Mouse (Mus musculus): ENCODE data around the gene Olfr102.
A peak's percentile ranks its signal among the peaks of the same experiment; 100 is the strongest.

Olfr102 gene

DNA sequence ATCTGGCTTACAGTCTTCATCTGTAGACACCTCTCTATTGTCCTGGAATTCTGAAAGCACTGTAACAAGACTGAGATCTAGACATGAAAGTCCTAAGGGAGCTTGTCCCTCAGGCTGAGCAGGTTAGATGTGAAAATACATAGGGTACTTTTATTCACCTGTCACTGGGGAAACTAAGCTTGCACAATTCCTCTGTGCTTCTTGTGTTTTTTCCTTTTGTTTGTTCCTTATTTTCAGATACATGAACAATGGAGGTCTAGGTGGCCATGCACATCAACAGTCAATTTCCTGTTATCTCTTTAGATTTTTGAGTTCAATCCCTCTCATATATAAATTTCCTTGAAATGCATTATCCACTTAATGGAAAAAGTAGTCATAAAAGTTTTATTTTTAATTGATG is at the start of gene Olfr102:
Gene Olfr102, minus strand, starts transcription at position 101 of the 400 bp plus-strand sequence.
- no peak for DNase-seq (ENCODE audit: low spot score in 2 of 2)

GRCm38 (mm10) chr17:37359282-37359681 is 42.4 kb upstream of the Olfr102 start, which contains the start of gene Olfr104-ps:
Olfr104-ps (plus strand) TSS chr17:37359582.
- no peak for DNase-seq (ENCODE audit: low spot score in 2 of 2)

DNA sequence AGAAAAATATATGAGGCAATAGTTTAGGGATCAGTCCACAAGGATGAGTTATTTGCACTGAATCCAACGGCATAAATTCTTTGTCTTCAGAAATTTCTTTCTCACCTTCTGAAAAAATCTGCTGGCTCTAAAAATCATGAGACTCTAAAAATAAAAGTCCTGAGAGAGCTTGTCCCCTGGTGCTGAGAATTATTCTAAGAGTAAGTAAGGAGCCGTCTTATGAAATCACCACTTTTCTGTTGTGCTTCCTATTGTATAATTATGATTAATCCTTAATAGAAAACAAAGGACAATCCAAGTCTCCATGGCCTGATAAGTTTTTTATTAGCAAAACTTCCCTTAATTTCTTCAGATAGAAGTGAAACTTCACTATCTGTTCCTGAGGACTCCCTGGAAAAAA is 22.7 kb upstream of the Olfr102 start, which contains the start of gene Olfr103:
Gene Olfr103, minus strand, starts transcription at position 101 of the 400 bp plus-strand sequence.
- DNase-seq (ENCODE audit: low spot score in 2 of 2): no peak

DNA sequence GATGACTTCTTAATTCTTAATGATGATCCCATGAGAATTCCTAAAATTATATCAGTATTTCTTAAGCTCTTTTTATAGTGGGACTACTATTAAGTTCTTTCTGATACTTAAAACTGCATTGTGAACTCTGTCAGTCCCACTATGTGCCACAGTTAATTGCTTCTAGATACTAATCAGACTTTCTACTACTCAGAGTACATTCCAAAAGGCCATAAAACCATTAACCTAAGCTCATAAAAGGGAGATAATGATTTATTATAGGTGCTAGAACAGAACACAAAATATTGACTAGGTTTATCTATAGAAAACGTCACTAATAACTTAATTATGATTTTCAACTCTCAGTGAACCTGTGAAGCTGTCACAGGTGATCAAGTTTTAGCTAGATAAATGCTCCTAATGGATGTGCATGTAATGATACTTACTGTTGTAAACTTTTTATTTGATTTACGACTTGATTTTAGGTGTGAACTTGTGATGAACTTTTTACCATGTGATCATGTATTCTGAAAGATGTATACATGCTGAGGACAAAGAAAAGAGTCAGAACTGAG is 6.6 kb downstream of the Olfr102 start:
- no peak for DNase-seq (ENCODE audit: low spot score in 2 of 2)

DNA sequence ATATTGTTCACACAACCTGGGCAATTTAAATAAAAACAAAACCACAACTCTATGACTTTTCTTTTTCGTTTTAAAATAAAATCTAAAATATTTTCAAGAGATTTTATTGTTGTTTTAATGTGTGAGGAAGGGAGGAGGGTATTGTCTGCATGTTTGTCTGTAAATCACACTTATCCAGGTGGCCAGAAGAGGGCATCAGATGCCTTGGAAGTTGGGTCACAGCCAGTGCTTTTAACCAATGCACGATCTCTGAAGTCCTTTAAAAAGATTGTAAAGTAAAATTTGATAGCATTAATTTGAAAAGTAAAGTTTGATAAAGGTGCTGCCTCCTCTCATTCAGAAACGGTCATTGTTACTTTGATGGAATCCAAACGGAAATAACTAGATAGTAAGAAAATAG is 8.4 kb downstream of the Olfr102 start:
- DNase-seq (ENCODE audit: low spot score in 2 of 2): no peak

DNA sequence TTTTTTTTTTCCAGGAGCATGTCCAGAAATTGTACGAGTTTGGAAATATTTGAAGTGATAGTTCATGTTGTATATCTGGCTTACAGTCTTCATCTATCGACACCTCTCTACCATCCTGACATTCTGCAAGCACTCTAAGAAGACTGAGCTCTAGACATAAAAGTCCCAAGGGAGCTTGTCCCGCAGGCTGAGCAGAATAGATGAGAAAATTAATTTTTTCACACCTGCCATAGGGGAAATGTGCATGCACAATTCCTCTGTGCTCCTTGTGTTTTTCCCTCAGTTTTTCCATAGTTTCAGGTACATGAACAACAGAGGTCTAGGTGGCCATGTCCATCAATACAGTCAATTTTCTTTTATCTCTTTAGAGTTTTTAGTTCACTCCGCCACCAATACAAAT is 12.6 kb downstream of the Olfr102 start, which contains the start of gene Olfr101:
Gene Olfr101, minus strand, starts transcription at position 101 of the 400 bp plus-strand sequence.
- DNase-seq (ENCODE audit: low spot score in 2 of 2): no peak

DNA sequence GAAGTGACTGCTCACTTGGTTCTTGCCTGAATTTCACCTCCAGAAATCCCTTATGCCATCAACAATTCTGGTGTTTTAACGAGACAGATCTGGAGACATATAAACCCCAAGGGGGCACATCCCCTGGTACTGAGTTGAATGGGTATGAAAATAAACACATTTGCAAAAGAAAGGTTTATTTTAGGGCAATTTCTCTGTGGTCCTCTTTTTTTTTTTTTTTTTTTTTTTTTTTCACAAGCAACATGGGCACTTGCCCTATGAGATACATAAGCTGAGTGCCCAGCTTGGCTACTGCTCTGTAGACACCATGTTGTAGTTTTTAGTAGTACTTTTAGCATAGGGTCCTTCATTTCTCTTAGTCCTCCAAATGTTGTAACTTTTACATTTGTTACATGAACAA is 33.5 kb downstream of the Olfr102 start, which contains the start of gene Olfr99:
Gene Olfr99, minus strand, starts transcription at position 101 of the 400 bp plus-strand sequence.
- no peak for DNase-seq (ENCODE audit: low spot score in 2 of 2)

GRCm38 (mm10) chr17:37280331-37280730 is 36.5 kb downstream of the Olfr102 start:
- DNase-seq (ENCODE audit: low spot score in 2 of 2): peak in 1 of 2 experiments; percentile 13

GRCm38 (mm10) chr17:37276573-37276972 is 40.3 kb downstream of the Olfr102 start:
- no peak for DNase-seq (ENCODE audit: low spot score in 2 of 2)

GRCm38 (mm10) chr17:37275626-37276248 is 41.1 kb downstream of the Olfr102 start:
- no peak for DNase-seq (ENCODE audit: low spot score in 2 of 2)

GRCm38 (mm10) chr17:37270702-37271092 is 46.2 kb downstream of the Olfr102 start:
- DNase-seq (ENCODE audit: low spot score in 2 of 2): peak; percentile 38 to 63

GRCm38 (mm10) chr17:37270058-37270701 is 46.7 kb downstream of the Olfr102 start, which contains the start of gene H2-M3:
H2-M3 (plus strand) TSS chr17:37270220.
- peak; percentile 91 to 92 for DNase-seq (ENCODE audit: low spot score in 2 of 2)

DNA sequence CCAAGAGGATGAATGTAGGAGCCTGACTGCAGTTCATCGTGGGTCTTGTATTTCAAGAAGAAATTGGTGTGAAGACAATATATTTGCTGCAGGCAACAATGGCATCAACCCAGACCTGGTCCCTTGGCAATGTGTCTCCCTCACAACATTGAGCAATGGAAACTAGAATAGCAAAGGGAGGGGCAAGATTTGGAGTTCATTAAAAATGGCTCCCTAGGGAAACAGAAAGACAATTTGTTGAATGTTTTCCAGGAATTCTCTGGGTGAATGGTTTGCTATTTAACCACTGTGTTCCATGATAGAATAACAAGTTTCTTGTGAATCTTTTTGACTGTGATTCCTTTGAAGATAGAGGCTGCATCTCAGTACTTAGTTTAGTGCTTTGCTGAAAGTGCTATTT is 53.2 kb downstream of the Olfr102 start, which contains the start of gene Olfr98:
Gene Olfr98, minus strand, starts transcription at position 124 of the 400 bp plus-strand sequence.
- DNase-seq (ENCODE audit: low spot score in 2 of 2): peak in 1 of 2 experiments; percentile 12
